Comparison of ENCODE assay signal across 8 mouse cellular contexts in the genomic region with DNA sequence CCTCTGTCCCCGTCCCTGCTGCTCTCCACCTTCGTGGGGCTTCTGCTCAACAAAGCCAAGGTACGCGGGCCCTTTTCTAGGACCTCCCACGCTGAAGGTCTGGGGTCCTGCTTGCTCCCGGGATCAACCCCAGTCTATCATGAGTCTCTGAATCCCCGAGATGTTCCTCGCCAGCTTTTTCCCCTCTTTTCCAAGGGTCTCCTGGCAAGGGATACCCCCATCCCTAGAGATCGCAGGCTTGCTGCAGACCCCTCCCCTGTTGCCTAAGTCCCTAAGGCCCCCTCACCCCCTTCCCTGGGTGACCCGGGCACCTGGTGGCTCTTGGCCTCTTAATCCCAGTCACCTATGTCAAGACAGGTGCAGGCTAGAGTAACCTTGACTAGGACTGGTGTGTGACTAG. TPM values are rescaled to one million over a fixed set of nuclear protein-coding genes. Genes with fewer than 3 reads are reported as not detected.
DNase-seq lines count a peak whose midpoint lies in the region; ATAC-seq and TF ChIP-seq lines count a peak whose summit lies in the region.

No protein-coding gene starts in this region.

- peaks cover 68% of the 10 kb centered on the region for H3K4me1 ChIP-seq in embryonic facial prominence, embryonic 13.5 days
- H3K4me1 ChIP-seq in intestine, embryonic 14.5 days (replicated peaks; ENCODE audit: control insufficient read depth, insufficient read depth, low read length) = peaks cover 31% of the 10 kb centered on the region
- peaks cover 7% of the 10 kb centered on the region; the same call in 1 of the 2 replicates for H3K4me1 ChIP-seq in neural tube, embryonic 14.5 days (ENCODE audit: control insufficient read depth, insufficient read depth, low read length)

- no peak for ATAC-seq in embryonic facial prominence, embryonic 13.5 days (ENCODE audit: insufficient number of reproducible peaks, insufficient read depth, low FRiP score, low TSS enrichment, low read depth)
- no peak for ATAC-seq in intestine, embryonic 14.5 days (replicated peaks; ENCODE audit: low FRiP score, low TSS enrichment, low read depth)
- ATAC-seq in neural tube, embryonic 14.5 days (ENCODE audit: low read depth) = no peak
- no peak for ATAC-seq in frontal cortex, adult (ENCODE audit: low TSS enrichment)
- ATAC-seq in CD4-positive, CD25-positive, alpha-beta regulatory T cell, adult 4 months = no peak

- WGBS in embryonic facial prominence, embryonic 13.5 days = 2% methylated on average over 10 of the region's 10 CpGs
- 5% methylated on average over 10 of the region's 10 CpGs for WGBS in intestine, embryonic 14.5 days
- WGBS in neural tube, embryonic 14.5 days = 2% methylated on average over 10 of the region's 10 CpGs

- H3K27me3 ChIP-seq in embryonic facial prominence, embryonic 13.5 days = peaks cover 56% of the 10 kb centered on the region
- H3K27me3 ChIP-seq in intestine, embryonic 14.5 days (replicated peaks; ENCODE audit: control insufficient read depth, insufficient read depth, low read length) = 0 out of 2 replicates have a peak, but pooled peaks cover 9% of the 10 kb centered on the region
- H3K27me3 ChIP-seq in neural tube, embryonic 14.5 days (ENCODE audit: control insufficient read depth, insufficient read depth, low read length) = peaks cover 3% of the 10 kb centered on the region

- peak overlapping the region; percentile 98 for H3K4me2 ChIP-seq in embryonic facial prominence, embryonic 13.5 days
- peak overlapping the region; percentile 99 for H3K4me2 ChIP-seq in intestine, embryonic 14.5 days (ENCODE audit: low read length)
- peak overlapping the region; percentile 99 for H3K4me2 ChIP-seq in neural tube, embryonic 14.5 days (ENCODE audit: low read depth, low read length)

- H3K9ac ChIP-seq in embryonic facial prominence, embryonic 13.5 days = peak overlapping the region; percentile 82
- H3K9ac ChIP-seq in intestine, embryonic 14.5 days (ENCODE audit: low read length) = peak overlapping the region; percentile 74
- peak overlapping the region; percentile 62 for H3K9ac ChIP-seq in neural tube, embryonic 14.5 days (replicated peaks; ENCODE audit: low read depth, low read length)

- no peaks in the 10 kb centered on the region for H3K9me3 ChIP-seq in embryonic facial prominence, embryonic 13.5 days
- no peaks in the 10 kb centered on the region for H3K9me3 ChIP-seq in intestine, embryonic 14.5 days (ENCODE audit: control insufficient read depth, low read length)
- no peaks in the 10 kb centered on the region for H3K9me3 ChIP-seq in neural tube, embryonic 14.5 days (ENCODE audit: control insufficient read depth, low read length)

- no peak for TF ChIP-seq CTCF in left cerebral cortex, adult 2 months (IDR thresholded peaks at IDR 0.05)

- no peaks in the 10 kb centered on the region for H3K36me3 ChIP-seq in embryonic facial prominence, embryonic 13.5 days
- no peaks in the 10 kb centered on the region for H3K36me3 ChIP-seq in intestine, embryonic 14.5 days (ENCODE audit: control insufficient read depth, insufficient read depth, low read length)
- H3K36me3 ChIP-seq in neural tube, embryonic 14.5 days (ENCODE audit: control insufficient read depth, insufficient read depth, low read length) = no peaks in the 10 kb centered on the region

- H3K4me3 ChIP-seq in left cerebral cortex, adult 2 months = peak overlapping the region; percentile 81
- peak overlapping the region; percentile 64 for H3K4me3 ChIP-seq in embryonic facial prominence, embryonic 13.5 days
- H3K4me3 ChIP-seq in intestine, embryonic 14.5 days (ENCODE audit: low read depth, low read length) = peak overlapping the region; percentile 54
- peak overlapping the region; percentile 48 for H3K4me3 ChIP-seq in neural tube, embryonic 14.5 days (ENCODE audit: low read depth, low read length)

- intact Hi-C loops in left cerebral cortex, adult 2 months (cut with DNase I) = loop anchor here (10.0 kb wide), 1 partner anchor 340 kb away; the partner anchor contains the start of gene Nectin1
- intact Hi-C loops in left cerebral cortex, postnatal 4 days (cut with DNase I) = no loop called here
- intact Hi-C loops in left cerebral cortex, postnatal 36 days (cut with DNase I) = loop anchor here (2.0 kb wide), 1 partner anchor 18 kb away; the partner anchor contains the start of gene Usp2

- no peak for DNase-seq in left cerebral cortex, adult 2 months (ENCODE audit: extremely low spot score in 1 of 2, low spot score in 2 of 2)
- no peak for DNase-seq in left cerebral cortex, postnatal 4 days
- DNase-seq in intestine, embryonic 14.5 days (ENCODE audit: low spot score) = no peak
- no peak for DNase-seq in left cerebral cortex, postnatal 36 days (ENCODE audit: low spot score in 2 of 2)

- peak overlapping the region; percentile 96 for H3K27ac ChIP-seq in left cerebral cortex, adult 2 months
- no peak overlapping the region for H3K27ac ChIP-seq in embryonic facial prominence, embryonic 13.5 days
- no peak overlapping the region for H3K27ac ChIP-seq in intestine, embryonic 14.5 days (ENCODE audit: low read depth)
- no peak overlapping the region for H3K27ac ChIP-seq in neural tube, embryonic 14.5 days (ENCODE audit: low read depth, low read length)

RNA-seq across cellular contexts. Expression of gene Mfrp, which starts 16.3 kb away (rescaled TPM):
- 1 to 10 TPM in 1 of 2 experiments, under 1 TPM in 1; 0.82 to 1.6 TPM for total RNA-seq in left cerebral cortex, adult 2 months (2021)
- total RNA-seq in left cerebral cortex, postnatal 4 days (2021) = not detected
- polyA plus RNA-seq in embryonic facial prominence, embryonic 13.5 days (2015; fragmentation: Nextera tagmentation; extraction: Ambion mirVana) = 0.21 and 0.39 TPM in 2 replicates
- polyA plus RNA-seq in intestine, embryonic 14.5 days (2014; fragmentation: Nextera tagmentation; extraction: Ambion mirVana) = 0.18 TPM in 1 of 2 replicates, not detected in the other
- not detected in 2 replicates for polyA plus RNA-seq in neural tube, embryonic 14.5 days (2014; fragmentation: Nextera tagmentation; extraction: Ambion mirVana)
- under 1 TPM in 1 of 2 experiments, not detected in 1; 0.22 TPM for total RNA-seq in left cerebral cortex, postnatal 36 days (2021)
- polyA plus RNA-seq in CD4-positive, CD25-positive, alpha-beta regulatory T cell, adult 4 months (2017; shearing (Covaris generic)) = not detected

RNA-seq across cellular contexts. Expression of gene Usp2, which starts 18.5 kb away (rescaled TPM):
- 100 to 1,000 TPM in 1 of 2 experiments, 10 to 100 TPM in 1; 99.3 to 120 TPM for total RNA-seq in left cerebral cortex, adult 2 months (2021)
- total RNA-seq in left cerebral cortex, postnatal 4 days (2021) = 10 to 100 TPM; 30.2 to 31.9 TPM
- polyA plus RNA-seq in embryonic facial prominence, embryonic 13.5 days (2015; fragmentation: Nextera tagmentation; extraction: Ambion mirVana) = 14.6 and 15.2 TPM in 2 replicates
- 11.0 and 12.5 TPM in 2 replicates for polyA plus RNA-seq in intestine, embryonic 14.5 days (2014; fragmentation: Nextera tagmentation; extraction: Ambion mirVana)
- polyA plus RNA-seq in neural tube, embryonic 14.5 days (2014; fragmentation: Nextera tagmentation; extraction: Ambion mirVana) = 9.4 and 11.7 TPM in 2 replicates
- total RNA-seq in left cerebral cortex, postnatal 36 days (2021) = 100 to 1,000 TPM; 110 to 113 TPM
- 1 to 10 TPM; 3.7 to 5.2 TPM for polyA plus RNA-seq in CD4-positive, CD25-positive, alpha-beta regulatory T cell, adult 4 months (2017; shearing (Covaris generic))

RNA-seq across cellular contexts. Expression of gene C1qtnf5, which starts 21.8 kb away (rescaled TPM):
- 10 to 100 TPM; 14.2 to 15.3 TPM for total RNA-seq in left cerebral cortex, adult 2 months (2021)
- total RNA-seq in left cerebral cortex, postnatal 4 days (2021) = 10 to 100 TPM in 1 of 2 experiments, 1 to 10 TPM in 1; 5.3 to 10.6 TPM
- 1.5 and 2.8 TPM in 2 replicates for polyA plus RNA-seq in embryonic facial prominence, embryonic 13.5 days (2015; fragmentation: Nextera tagmentation; extraction: Ambion mirVana)
- 3.2 and 3.4 TPM in 2 replicates for polyA plus RNA-seq in intestine, embryonic 14.5 days (2014; fragmentation: Nextera tagmentation; extraction: Ambion mirVana)
- polyA plus RNA-seq in neural tube, embryonic 14.5 days (2014; fragmentation: Nextera tagmentation; extraction: Ambion mirVana) = 6.7 and 8.0 TPM in 2 replicates
- total RNA-seq in left cerebral cortex, postnatal 36 days (2021) = 10 to 100 TPM; 15.1 to 19.3 TPM
- not detected for polyA plus RNA-seq in CD4-positive, CD25-positive, alpha-beta regulatory T cell, adult 4 months (2017; shearing (Covaris generic))

RNA-seq across cellular contexts. Expression of gene Gm49380, which starts 28.0 kb away (rescaled TPM):
- under 1 TPM in 1 of 2 experiments, not detected in 1; 0.56 TPM for total RNA-seq in left cerebral cortex, adult 2 months (2021)
- total RNA-seq in left cerebral cortex, postnatal 4 days (2021) = under 1 TPM in 1 of 2 experiments, not detected in 1; 0.44 TPM
- polyA plus RNA-seq in embryonic facial prominence, embryonic 13.5 days (2015; fragmentation: Nextera tagmentation; extraction: Ambion mirVana) = 0.30 and 0.48 TPM in 2 replicates
- 0.14 and 0.36 TPM in 2 replicates for polyA plus RNA-seq in intestine, embryonic 14.5 days (2014; fragmentation: Nextera tagmentation; extraction: Ambion mirVana)
- 0.08 and 0.10 TPM in 2 replicates for polyA plus RNA-seq in neural tube, embryonic 14.5 days (2014; fragmentation: Nextera tagmentation; extraction: Ambion mirVana)
- total RNA-seq in left cerebral cortex, postnatal 36 days (2021) = 1 to 10 TPM in 1 of 2 experiments, not detected in 1; 1.0 TPM
- polyA plus RNA-seq in CD4-positive, CD25-positive, alpha-beta regulatory T cell, adult 4 months (2017; shearing (Covaris generic)) = not detected

RNA-seq across cellular contexts. Expression of gene Rnf26, which starts 28.0 kb away (rescaled TPM):
- total RNA-seq in left cerebral cortex, adult 2 months (2021) = 10 to 100 TPM; 32.7 to 33.1 TPM
- 10 to 100 TPM; 31.1 to 33.1 TPM for total RNA-seq in left cerebral cortex, postnatal 4 days (2021)
- 73.3 and 80.1 TPM in 2 replicates for polyA plus RNA-seq in embryonic facial prominence, embryonic 13.5 days (2015; fragmentation: Nextera tagmentation; extraction: Ambion mirVana)
- 70.2 and 75.7 TPM in 2 replicates for polyA plus RNA-seq in intestine, embryonic 14.5 days (2014; fragmentation: Nextera tagmentation; extraction: Ambion mirVana)
- 28.9 and 32.6 TPM in 2 replicates for polyA plus RNA-seq in neural tube, embryonic 14.5 days (2014; fragmentation: Nextera tagmentation; extraction: Ambion mirVana)
- total RNA-seq in left cerebral cortex, postnatal 36 days (2021) = 10 to 100 TPM; 29.2 to 35.7 TPM
- 1 to 10 TPM; 4.9 to 5.0 TPM for polyA plus RNA-seq in CD4-positive, CD25-positive, alpha-beta regulatory T cell, adult 4 months (2017; shearing (Covaris generic))
